Mouse (Mus musculus) hindbrain, embryonic 14.5 days (tissue): ENCODE results near the gene Dut. TPM values are rescaled to one million over a fixed set of nuclear protein-coding genes. Genes with fewer than 3 reads are reported as not detected.

Experiments
- ATAC-seq: fragments of 200-750 bp; cut with Nextera tagmentation; 2 replicates; pipeline ENCODE4 v1.8.0; 2017; ENCODE audit warnings: moderate number of reproducible peaks, mild to moderate bottlenecking, moderate TSS enrichment, moderate library complexity; ENCODE audit not compliant: low FRiP score
- DNase-seq: peaks from one replicate; pipeline ENCODE4 v3.0.0-alpha.2; 2015; ENCODE audit warnings: low spot score
- H3K27ac ChIP-seq: fragments of 300-500 bp; sonication (generic); 2 replicates; pipeline ENCODE4 v1.5.1; 2014; ENCODE audit warnings: mild to moderate bottlenecking, moderate library complexity
- H3K27me3 ChIP-seq: fragments of 300-500 bp; sonication (generic); 2 replicates; pipeline ENCODE4 v1.6.1; 2014; ENCODE audit warnings: mild to moderate bottlenecking, low read length, mixed read lengths; ENCODE audit not compliant: control insufficient read depth, insufficient read depth
- H3K36me3 ChIP-seq: fragments of 300-500 bp; sonication (generic); replicated peaks from 2 replicates; pipeline ENCODE4 v1.6.1; 2014; ENCODE audit not compliant: control insufficient read depth, insufficient read depth
- H3K4me1 ChIP-seq: fragments of 300-500 bp; sonication (generic); replicated peaks from 2 replicates; pipeline ENCODE4 v1.6.1; 2014; ENCODE audit warnings: antibody characterized with exemption, low read length, mixed read lengths; ENCODE audit not compliant: control insufficient read depth, insufficient read depth
- H3K4me2 ChIP-seq: fragments of 300-500 bp; sonication (generic); replicated peaks from 2 replicates; pipeline ENCODE4 v1.6.1; 2014; ENCODE audit warnings: mild to moderate bottlenecking, moderate library complexity
- H3K4me3 ChIP-seq: fragments of 300-500 bp; sonication (generic); replicated peaks from 2 replicates; pipeline ENCODE4 v1.5.1; 2014; ENCODE audit warnings: mild to moderate bottlenecking, low read length
- H3K9ac ChIP-seq: fragments of 300-500 bp; sonication (generic); 2 replicates; pipeline ENCODE4 v1.6.1; 2014
- H3K9me3 ChIP-seq: fragments of 300-500 bp; sonication (generic); 2 replicates; pipeline ENCODE4 v1.6.1; 2016; ENCODE audit warnings: low read length; ENCODE audit not compliant: control insufficient read depth
- WGBS: fragments of 180-500 bp; shearing (Covaris S2); extraction: QIAGEN DNeasy Blood & Tissue Kit; methylation state at CpG from one replicate; pipeline ENCODE4 v1.1.7; 2014; 5-methylcytosine and 5-hydroxymethylcytosine counted together
- polyA plus RNA-seq: library from polyadenylated mRNA; unstranded; fragments of >200 nt; fragmentation: Nextera tagmentation; extraction: Ambion mirVana; gene quantifications from 2 replicates; pipeline ENCODE4 v1.2.1, GENCODE M21; 2014

Gene Dut
- 81.8 and 83.5 TPM in 2 replicates for polyA plus RNA-seq

DNA sequence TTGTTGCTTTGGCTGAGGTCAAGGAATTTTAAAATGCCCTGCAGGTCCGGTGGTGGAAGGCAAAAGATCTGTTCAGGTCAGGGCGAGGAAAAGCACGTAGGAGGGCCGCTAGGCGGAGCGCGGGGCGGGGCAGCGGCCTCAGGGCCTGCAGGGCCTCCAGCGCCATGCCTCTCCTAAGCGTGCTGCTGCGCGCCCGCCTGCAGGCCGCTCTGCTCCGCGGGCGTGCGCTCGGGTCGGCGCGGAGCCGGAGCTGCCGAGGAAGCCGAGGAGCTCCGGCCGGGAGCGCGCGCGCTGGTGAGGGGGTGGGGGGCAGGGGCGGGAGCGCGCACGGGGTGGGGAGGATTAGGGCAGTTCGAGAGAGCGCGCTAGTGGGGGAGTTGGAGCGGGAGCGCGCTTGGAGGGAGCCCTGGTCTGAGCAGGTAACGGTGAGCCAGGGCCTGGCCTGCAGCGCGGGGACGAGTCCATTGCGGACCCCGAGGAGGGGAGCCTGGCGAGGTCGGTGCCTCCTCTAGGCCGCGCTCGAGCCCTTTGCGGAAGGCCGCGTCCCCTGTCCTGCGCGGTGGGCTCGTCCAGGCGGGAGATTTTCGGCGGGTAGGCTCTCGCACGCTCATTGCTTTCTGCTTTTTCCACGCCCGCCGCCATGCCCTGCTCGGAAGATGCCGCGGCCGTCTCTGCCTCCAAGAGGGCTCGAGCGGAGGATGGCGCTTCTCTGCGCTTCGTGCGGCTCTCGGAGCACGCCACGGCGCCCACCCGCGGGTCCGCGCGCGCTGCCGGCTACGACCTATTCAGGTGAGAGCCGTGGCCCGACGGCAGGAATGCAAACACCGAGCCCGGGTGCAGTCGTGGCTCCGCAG lies at the start of gene Dut:
Gene Dut (plus strand): TSS at position 83 of the 854 bp plus-strand sequence.
- no peaks in the 10 kb centered on the region for H3K27me3 ChIP-seq
- WGBS: under 1% methylated on average over 87 of the region's 96 CpGs
- ATAC-seq: peak; percentile 100
- H3K4me1 ChIP-seq: peaks cover 12% of the 10 kb centered on the region
- H3K36me3 ChIP-seq: 0 out of 2 replicates have a peak, but pooled peaks cover 4% of the 10 kb centered on the region
- H3K9ac ChIP-seq: peak within 1 kb of the TSS; percentile 76
- H3K27ac ChIP-seq: peak within 1 kb of the TSS; percentile 82
- peak within 1 kb of the TSS; percentile 64 for H3K4me3 ChIP-seq
- DNase-seq: peak; percentile 90
- H3K4me2 ChIP-seq: peak within 1 kb of the TSS; percentile 75
- H3K9me3 ChIP-seq: no peaks in the 10 kb centered on the region

DNA sequence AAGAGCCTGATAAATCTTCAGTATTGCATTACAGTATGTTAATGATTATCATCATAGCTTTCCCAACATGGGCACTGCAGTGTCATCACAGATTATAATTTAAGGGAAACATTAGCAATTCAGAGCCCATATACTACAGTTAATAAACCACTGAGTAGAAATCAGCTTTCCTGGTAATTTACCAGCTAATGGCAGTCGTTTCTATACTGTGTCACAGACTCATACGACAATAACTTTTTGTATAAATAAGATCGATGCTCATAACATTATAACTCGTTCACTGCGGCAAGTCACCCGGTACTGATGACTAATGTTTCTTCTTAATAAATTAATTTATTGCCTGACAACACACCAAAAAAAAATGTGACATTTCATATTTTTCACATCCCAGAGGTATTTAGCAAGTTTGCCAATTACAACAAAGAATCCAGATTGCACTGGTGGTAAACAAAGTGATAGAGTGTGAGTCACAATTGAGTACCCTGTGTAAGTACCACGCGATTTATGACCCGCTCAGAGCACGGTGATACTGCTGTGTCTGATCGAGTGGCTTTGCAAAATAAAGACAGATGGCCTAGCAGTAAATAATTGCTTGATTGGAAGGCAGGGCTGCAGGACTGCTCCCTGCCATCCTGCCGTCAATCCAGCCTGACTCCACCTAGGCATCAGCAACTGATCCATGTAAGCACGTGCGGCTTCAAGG lies 37.9 kb upstream of the Dut start:
- no peak overlapping the region for H3K9ac ChIP-seq
- H3K27ac ChIP-seq: no peak overlapping the region
- peak; percentile 40; the same call in 1 of the 2 replicates for ATAC-seq
- no peak overlapping the region for H3K4me2 ChIP-seq
- no peak for DNase-seq
- H3K27me3 ChIP-seq: no peaks in the 10 kb centered on the region
- WGBS: 62% methylated on average over 14 of the region's 14 CpGs
- H3K9me3 ChIP-seq: no peaks in the 10 kb centered on the region
- H3K36me3 ChIP-seq: no peaks in the 10 kb centered on the region
- no peak overlapping the region for H3K4me3 ChIP-seq
- no peaks in the 10 kb centered on the region for H3K4me1 ChIP-seq

GRCm38 (mm10) chr2:125211831-125212510 lies 35.0 kb upstream of the Dut start:
- no peaks in the 10 kb centered on the region for H3K36me3 ChIP-seq
- no peaks in the 10 kb centered on the region for H3K27me3 ChIP-seq
- no peak for ATAC-seq
- H3K27ac ChIP-seq: no peak overlapping the region
- no peaks in the 10 kb centered on the region for H3K9me3 ChIP-seq
- H3K4me1 ChIP-seq: no peaks in the 10 kb centered on the region
- no peak overlapping the region for H3K9ac ChIP-seq
- H3K4me2 ChIP-seq: no peak overlapping the region
- WGBS: 68% methylated on average over 10 of the region's 10 CpGs
- H3K4me3 ChIP-seq: no peak overlapping the region
- no peak for DNase-seq

DNA sequence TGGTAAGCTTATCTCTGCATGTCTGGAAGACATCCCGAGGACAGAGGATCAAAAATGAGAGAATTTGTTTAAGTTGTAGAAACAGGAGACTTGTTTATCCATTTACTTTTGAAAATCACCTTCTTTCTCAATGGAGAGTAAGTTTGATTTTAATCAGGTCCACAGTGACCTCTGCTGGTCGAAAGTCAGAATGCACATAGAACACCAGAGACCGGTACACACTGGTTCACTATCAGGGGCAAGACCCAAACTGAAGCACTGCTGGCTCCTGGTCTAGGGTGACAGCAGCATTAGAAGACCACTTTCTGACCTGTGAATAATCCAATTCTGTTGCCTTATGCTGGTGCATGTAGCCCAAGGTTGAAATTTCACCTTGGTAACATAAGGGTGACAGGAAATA lies 32.4 kb upstream of the Dut start:
- no peak overlapping the region for H3K9ac ChIP-seq
- no peaks in the 10 kb centered on the region for H3K27me3 ChIP-seq
- no peak overlapping the region for H3K4me2 ChIP-seq
- ATAC-seq: no peak; the same call in 1 of the 2 replicates
- DNase-seq: peak; percentile 98
- H3K4me1 ChIP-seq: no peaks in the 10 kb centered on the region
- no peaks in the 10 kb centered on the region for H3K9me3 ChIP-seq
- H3K4me3 ChIP-seq: no peak overlapping the region
- WGBS: 2% methylated on average over 3 of the region's 3 CpGs
- H3K27ac ChIP-seq: no peak overlapping the region
- no peaks in the 10 kb centered on the region for H3K36me3 ChIP-seq

GRCm38 (mm10) chr2:125217286-125217685 lies 29.7 kb upstream of the Dut start:
- WGBS: 76% methylated on average over 6 of the region's 6 CpGs
- no peak overlapping the region for H3K9ac ChIP-seq
- H3K36me3 ChIP-seq: no peaks in the 10 kb centered on the region
- H3K4me3 ChIP-seq: no peak overlapping the region
- H3K4me1 ChIP-seq: no peaks in the 10 kb centered on the region
- no peaks in the 10 kb centered on the region for H3K9me3 ChIP-seq
- no peak for ATAC-seq
- no peak overlapping the region for H3K4me2 ChIP-seq
- H3K27me3 ChIP-seq: no peaks in the 10 kb centered on the region
- no peak for DNase-seq
- H3K27ac ChIP-seq: no peak overlapping the region

GRCm38 (mm10) chr2:125218566-125218965 lies 28.4 kb upstream of the Dut start:
- no peaks in the 10 kb centered on the region for H3K27me3 ChIP-seq
- ATAC-seq: no peak
- H3K4me3 ChIP-seq: no peak overlapping the region
- H3K4me1 ChIP-seq: no peaks in the 10 kb centered on the region
- no peak for DNase-seq
- 88% methylated on average over 1 of the region's 1 CpGs for WGBS
- no peaks in the 10 kb centered on the region for H3K9me3 ChIP-seq
- no peak overlapping the region for H3K4me2 ChIP-seq
- no peaks in the 10 kb centered on the region for H3K36me3 ChIP-seq
- no peak overlapping the region for H3K27ac ChIP-seq
- H3K9ac ChIP-seq: no peak overlapping the region

DNA sequence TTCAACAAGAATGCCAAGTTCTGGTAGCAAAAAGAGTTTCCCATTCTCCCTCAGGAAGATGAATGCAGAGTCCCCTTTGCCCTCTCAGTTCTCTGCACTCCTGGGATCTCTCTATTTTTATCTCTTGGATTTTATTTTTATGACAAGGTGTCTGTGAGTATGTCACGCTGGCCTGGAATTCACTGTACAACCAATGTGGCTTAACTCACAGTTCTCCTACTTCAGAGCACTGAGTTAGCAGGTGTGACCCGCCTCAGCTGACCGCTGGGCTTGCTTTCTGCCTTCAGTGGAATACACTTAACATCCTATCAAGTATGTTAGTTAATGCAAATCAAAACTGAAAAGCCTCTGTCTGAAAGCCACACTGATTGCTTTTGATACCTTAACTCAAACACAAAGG lies 27.7 kb upstream of the Dut start:
- Histone ChIP-seq H3K27ac (no peak overlapping the region), H3K4me1 (no peaks in the 10 kb centered on the region), H3K36me3 (no peaks in the 10 kb centered on the region), H3K4me3 (no peak overlapping the region), H3K9me3 (no peaks in the 10 kb centered on the region), H3K9ac (no peak overlapping the region), H3K27me3 (no peaks in the 10 kb centered on the region), H3K4me2 (no peak overlapping the region)
- WGBS: 61% methylated on average over 3 of the region's 3 CpGs
- no peak for DNase-seq
- ATAC-seq: no peak

GRCm38 (mm10) chr2:125221673-125222072 lies 25.3 kb upstream of the Dut start:
- no peak overlapping the region for H3K4me3 ChIP-seq
- H3K9ac ChIP-seq: no peak overlapping the region
- 79% methylated on average over 1 of the region's 1 CpGs for WGBS
- no peak overlapping the region for H3K4me2 ChIP-seq
- ATAC-seq (no peak), DNase-seq (no peak)
- H3K27me3 ChIP-seq: no peaks in the 10 kb centered on the region
- no peaks in the 10 kb centered on the region for H3K9me3 ChIP-seq
- H3K4me1 ChIP-seq: no peaks in the 10 kb centered on the region
- H3K27ac ChIP-seq: no peak overlapping the region
- H3K36me3 ChIP-seq: no peaks in the 10 kb centered on the region
